Mouse (Mus musculus) forebrain, embryonic 12.5 days (tissue): Measurements from ENCODE around the gene Tm4sf20. TPM values are rescaled to one million over a fixed set of nuclear protein-coding genes. Genes with fewer than 3 reads are reported as not detected.

Source experiments
- ATAC-seq: fragments of 200-750 bp; cut with Nextera tagmentation; 2 replicates; pipeline ENCODE4 v1.8.0; 2017; ENCODE audit warnings: moderate TSS enrichment; ENCODE audit not compliant: low FRiP score
- H3K27ac ChIP-seq: fragments of 300-500 bp; sonication (generic); 2 replicates; pipeline ENCODE4 v1.5.1; 2016; ENCODE audit warnings: mild to moderate bottlenecking
- H3K27me3 ChIP-seq: fragments of 300-500 bp; sonication (generic); 2 replicates; pipeline ENCODE4 v1.6.1; 2016; ENCODE audit warnings: mild to moderate bottlenecking
- H3K36me3 ChIP-seq: fragments of 300-500 bp; sonication (generic); replicated peaks from 2 replicates; pipeline ENCODE4 v1.6.1; 2016; ENCODE audit warnings: mild to moderate bottlenecking
- H3K4me1 ChIP-seq: fragments of 300-500 bp; sonication (generic); 2 replicates; pipeline ENCODE4 v1.6.1; 2016
- H3K4me2 ChIP-seq: fragments of 300-500 bp; sonication (generic); 2 replicates; pipeline ENCODE4 v1.6.1; 2016; ENCODE audit warnings: mild to moderate bottlenecking, moderate library complexity
- H3K4me3 ChIP-seq: fragments of 300-500 bp; sonication (generic); replicated peaks from 2 replicates; pipeline ENCODE4 v1.5.1; 2016; ENCODE audit warnings: mild to moderate bottlenecking
- H3K9ac ChIP-seq: fragments of 300-500 bp; sonication (generic); 2 replicates; pipeline ENCODE4 v1.6.1; 2016; ENCODE audit warnings: mild to moderate bottlenecking
- H3K9me3 ChIP-seq: fragments of 300-500 bp; sonication (generic); 2 replicates; pipeline ENCODE4 v1.6.1; 2016
- WGBS: fragments of 180-500 bp; shearing (Covaris S2); methylation state at CpG from one replicate; pipeline ENCODE4 v1.1.7; 2016; 5-methylcytosine and 5-hydroxymethylcytosine counted together
- polyA plus RNA-seq: library from polyadenylated mRNA; unstranded; fragments of >200 nt; fragmentation: Nextera tagmentation; extraction: Ambion mirVana; gene quantifications from 2 replicates; pipeline ENCODE4 v1.2.1, GENCODE M21; 2016

Tm4sf20 gene
- polyA plus RNA-seq, 1 experiment from 2014 or later = 0.24 TPM

GRCm38 (mm10) chr1:82733357-82733756 lies 34.9 kb downstream of the Tm4sf20 start:
- Histone ChIP-seq H3K36me3 (peaks cover 68% of the 10 kb centered on the region), H3K4me2 (no peak overlapping the region), H3K9me3 (no peaks in the 10 kb centered on the region), H3K4me1 (no peaks in the 10 kb centered on the region), H3K4me3 (no peak overlapping the region), H3K27ac (no peak overlapping the region), H3K9ac (no peak overlapping the region), H3K27me3 (no peaks in the 10 kb centered on the region)
- whole genome bisulfite sequencing = 92% methylated on average over 1 of the region's 1 CpGs
- no peak for ATAC-seq

- Histone ChIP-seq H3K4me1 (peaks cover 10% of the 10 kb centered on the region), H3K9me3 (no peaks in the 10 kb centered on the region), H3K9ac (no peak overlapping the region), H3K4me2 (no peak overlapping the region), H3K36me3 (peaks cover 18% of the 10 kb centered on the region), H3K27ac (no peak overlapping the region), H3K27me3 (peaks cover 4% of the 10 kb centered on the region), H3K4me3 (no peak overlapping the region)
- ATAC-seq = no peak
- WGBS = 90% methylated on average over 5 of the region's 5 CpGs
Measured at GRCm38 (mm10) chr1:82726482-82726881, 41.8 kb downstream of the Tm4sf20 start.

DNA sequence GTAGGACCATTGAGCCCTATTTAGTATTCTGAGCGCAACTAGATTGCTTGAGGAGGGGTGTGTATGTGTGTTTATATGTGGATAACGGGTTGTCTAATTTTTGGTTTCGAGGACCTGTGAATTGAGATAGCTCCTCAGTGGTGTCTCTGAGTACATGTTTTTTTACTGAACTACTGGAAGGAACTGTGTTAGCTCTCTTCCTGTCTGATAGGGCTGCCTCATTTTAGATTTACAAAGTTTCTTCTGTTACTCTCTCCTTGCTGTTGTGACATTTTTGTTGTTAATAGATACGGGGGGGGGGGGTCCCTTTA lies 42.4 kb downstream of the Tm4sf20 start:
- H3K4me1 ChIP-seq = peaks cover 10% of the 10 kb centered on the region
- WGBS = 25% methylated on average over 4 of the region's 4 CpGs
- peak overlapping the region; percentile 87 for H3K4me3 ChIP-seq
- H3K4me2 ChIP-seq = peak overlapping the region; percentile 89
- peaks cover 14% of the 10 kb centered on the region for H3K36me3 ChIP-seq
- H3K9me3 ChIP-seq = no peaks in the 10 kb centered on the region
- H3K27me3 ChIP-seq = peaks cover 11% of the 10 kb centered on the region
- H3K27ac ChIP-seq = no peak overlapping the region
- peak overlapping the region; percentile 90 for H3K9ac ChIP-seq
- no peak for ATAC-seq

- Histone ChIP-seq H3K36me3 (peaks cover 10% of the 10 kb centered on the region), H3K4me1 (peaks cover 10% of the 10 kb centered on the region), H3K27ac (peak overlapping the region; percentile 74; the same call in 1 of the 2 replicates), H3K27me3 (peaks cover 12% of the 10 kb centered on the region), H3K9me3 (no peaks in the 10 kb centered on the region), H3K4me3 (peak overlapping the region; percentile 87), H3K4me2 (peak overlapping the region; percentile 89), H3K9ac (peak overlapping the region; percentile 90)
- ATAC-seq = peak; percentile 97
- under 1% methylated on average over 37 of the region's 37 CpGs for WGBS
Measured at GRCm38 (mm10) chr1:82725026-82725874, 43.0 kb downstream of the Tm4sf20 start.

DNA sequence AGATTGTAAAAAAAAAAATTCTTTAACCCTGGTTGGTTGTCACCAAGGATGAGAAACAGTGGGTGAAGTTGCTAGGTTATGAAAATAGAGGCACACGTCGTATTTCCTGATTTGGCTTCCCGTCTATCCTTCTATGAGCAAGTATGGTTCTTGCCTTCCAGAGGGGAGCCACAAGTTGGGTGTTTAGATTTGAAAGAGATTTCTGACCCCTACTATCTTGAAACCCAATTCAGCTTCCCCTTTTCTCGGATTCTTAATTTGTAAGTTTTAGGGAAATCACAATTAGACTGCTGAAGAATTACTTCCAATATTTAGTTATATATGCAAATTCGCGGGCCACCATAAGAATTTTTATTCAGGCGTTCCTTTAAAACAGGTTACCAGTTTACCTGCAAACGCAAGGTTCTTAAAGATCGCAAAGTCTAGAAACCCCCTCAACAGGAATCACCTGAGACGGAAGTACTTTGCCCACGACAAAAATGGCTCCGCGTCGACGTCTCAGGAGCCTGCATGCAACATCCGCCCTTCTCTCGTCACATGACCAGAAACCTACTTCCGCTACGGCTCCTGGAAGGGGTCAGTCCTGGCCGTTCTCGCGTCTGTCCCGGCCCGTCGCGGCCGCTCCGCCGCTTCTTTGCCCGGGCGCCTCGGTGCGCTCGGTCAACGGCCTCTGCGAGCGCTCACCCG lies 43.8 kb downstream of the Tm4sf20 start, which contains the start of gene Mff:
TSS of gene Mff (plus strand) at position 552 of the 687 bp plus-strand sequence.
- H3K9ac ChIP-seq = peak within 1 kb of the TSS; percentile 90
- peaks cover 10% of the 10 kb centered on the region for H3K4me1 ChIP-seq
- H3K9me3 ChIP-seq = no peaks in the 10 kb centered on the region
- 10% methylated on average over 38 of the region's 38 CpGs for WGBS
- peaks cover 12% of the 10 kb centered on the region for H3K27me3 ChIP-seq
- H3K36me3 ChIP-seq = peaks cover 2% of the 10 kb centered on the region
- peak within 1 kb of the TSS; percentile 87 for H3K4me3 ChIP-seq
- peak within 1 kb of the TSS; percentile 89 for H3K4me2 ChIP-seq
- ATAC-seq = peak; percentile 99
- H3K27ac ChIP-seq = peak within 1 kb of the TSS; percentile 74; the same call in 1 of the 2 replicates

DNA sequence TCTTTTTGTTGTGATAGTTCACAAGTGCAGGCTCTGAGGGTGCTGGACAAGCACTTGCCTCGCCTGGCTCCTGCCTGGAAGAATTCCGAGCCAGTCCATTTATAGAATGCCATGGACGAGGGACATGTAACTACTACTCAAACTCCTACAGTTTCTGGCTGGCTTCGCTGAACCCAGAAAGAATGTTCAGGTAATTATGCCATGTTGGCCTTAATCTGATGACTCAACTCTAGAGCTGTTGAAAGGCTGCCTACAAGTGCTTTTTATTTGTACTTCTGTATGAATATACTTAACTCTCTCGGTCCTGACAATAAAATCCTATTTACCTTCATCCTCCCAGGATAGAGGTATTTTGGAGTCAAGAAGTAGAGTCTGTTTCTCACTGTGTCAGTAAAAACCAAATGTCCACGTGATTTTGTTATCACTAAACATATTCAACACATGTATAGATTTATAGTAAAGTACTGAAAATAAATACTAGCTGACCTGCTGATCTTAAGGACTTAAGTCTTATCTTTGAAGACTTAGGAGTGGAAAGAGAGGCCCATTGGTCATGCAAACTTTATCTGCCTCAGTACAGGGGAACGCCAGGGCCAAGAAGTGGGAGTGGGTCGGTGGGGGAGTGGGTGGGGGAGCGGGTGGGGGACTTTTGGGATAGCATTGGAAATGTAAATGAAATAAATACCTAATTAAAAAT lies 50.3 kb downstream of the Tm4sf20 start:
- Histone ChIP-seq H3K27ac (no peak overlapping the region), H3K4me3 (no peak overlapping the region), H3K4me2 (no peak overlapping the region), H3K36me3 (no peaks in the 10 kb centered on the region), H3K27me3 (peaks cover 16% of the 10 kb centered on the region), H3K9me3 (no peaks in the 10 kb centered on the region), H3K9ac (no peak overlapping the region), H3K4me1 (no peaks in the 10 kb centered on the region)
- 83% methylated on average over 9 of the region's 9 CpGs for WGBS
- ATAC-seq = no peak

Other genes with a start within 250 kb of the Tm4sf20 start
- gene Col4a4, start 181.6 kb downstream of the Tm4sf20 start, polyA plus RNA-seq = 0.12 and 0.17 TPM in 2 replicates
- gene Col4a3, start 181.5 kb downstream of the Tm4sf20 start, polyA plus RNA-seq = 0.12 and 0.23 TPM in 2 replicates
- 285 and 304 TPM in 2 replicates for gene Mff, start 43.6 kb downstream of the Tm4sf20 start, polyA plus RNA-seq
- not detected in 2 replicates for gene Gm47791, start 2.8 kb upstream of the Tm4sf20 start, polyA plus RNA-seq
- gene Agfg1, start 71.0 kb upstream of the Tm4sf20 start, polyA plus RNA-seq = 39.5 and 41.8 TPM in 2 replicates
- not detected in 2 replicates for gene A030005L19Rik, start 144.9 kb upstream of the Tm4sf20 start, polyA plus RNA-seq
- gene A030014E15Rik, start 156.5 kb upstream of the Tm4sf20 start, polyA plus RNA-seq = not detected in 2 replicates
- gene Gm6217, start 162.9 kb upstream of the Tm4sf20 start, polyA plus RNA-seq = not detected in 2 replicates
- not detected in 2 replicates for gene A030003K21Rik, start 174.9 kb upstream of the Tm4sf20 start, polyA plus RNA-seq
- gene Gm7544, start 187.6 kb upstream of the Tm4sf20 start, polyA plus RNA-seq = not detected in 2 replicates
- not detected in 2 replicates for gene Gm47955, start 191.8 kb upstream of the Tm4sf20 start, polyA plus RNA-seq
- not detected in 2 replicates for gene Gm47959, start 232.1 kb upstream of the Tm4sf20 start, polyA plus RNA-seq